Mouse (Mus musculus) midbrain, embryonic 11.5 days (tissue): Measurements from ENCODE around the gene Fam193b. TPM values are rescaled to one million over a fixed set of nuclear protein-coding genes. Genes with fewer than 3 reads are reported as not detected.

ENCODE experiments used
- ATAC-seq: fragments of 200-750 bp; cut with Nextera tagmentation; 2 replicates; pipeline ENCODE4 v1.8.0; 2017; ENCODE audit warnings: moderate TSS enrichment, moderate library complexity; ENCODE audit not compliant: low FRiP score
- DNase-seq: peaks from one replicate; pipeline ENCODE4 v3.0.0; 2015; ENCODE audit warnings: low spot score; ENCODE audit errors: missing footprints
- H3K27ac ChIP-seq: fragments of 300-500 bp; sonication (generic); 2 replicates; pipeline ENCODE4 v1.5.1; 2014; ENCODE audit warnings: low read depth, low read length
- H3K27me3 ChIP-seq: fragments of 300-500 bp; sonication (generic); 2 replicates; pipeline ENCODE4 v1.6.1; 2014; ENCODE audit warnings: mild to moderate bottlenecking, low read length, moderate library complexity, mixed read lengths; ENCODE audit not compliant: control insufficient read depth, insufficient read depth
- H3K36me3 ChIP-seq: fragments of 300-500 bp; sonication (generic); 2 replicates; pipeline ENCODE4 v1.6.1; 2014; ENCODE audit warnings: mild to moderate bottlenecking, low read length, moderate library complexity, mixed read lengths; ENCODE audit not compliant: control insufficient read depth, insufficient read depth
- H3K4me1 ChIP-seq: fragments of 300-500 bp; sonication (generic); 2 replicates; pipeline ENCODE4 v1.6.1; 2014; ENCODE audit warnings: low read length; ENCODE audit not compliant: control insufficient read depth, insufficient read depth
- H3K4me2 ChIP-seq: fragments of 300-500 bp; sonication (generic); 2 replicates; pipeline ENCODE4 v1.6.1; 2014; ENCODE audit warnings: mild to moderate bottlenecking, moderate library complexity
- H3K4me3 ChIP-seq: fragments of 300-500 bp; sonication (generic); 2 replicates; pipeline ENCODE4 v1.5.1; 2014; ENCODE audit warnings: low read depth, low read length
- H3K9ac ChIP-seq: fragments of 300-500 bp; sonication (generic); 2 replicates; pipeline ENCODE4 v1.6.1; 2014; ENCODE audit warnings: low read length
- H3K9me3 ChIP-seq: fragments of 300-500 bp; sonication (generic); 2 replicates; pipeline ENCODE4 v1.6.1; 2016; ENCODE audit warnings: low read length; ENCODE audit not compliant: control insufficient read depth
- WGBS: fragments of 180-500 bp; shearing (Covaris S2); extraction: QIAGEN DNeasy Blood & Tissue Kit; methylation state at CpG from one replicate; pipeline ENCODE4 v1.1.7; 2014; 5-methylcytosine and 5-hydroxymethylcytosine counted together
- polyA plus RNA-seq: library from polyadenylated mRNA; unstranded; fragments of >200 nt; fragmentation: Nextera tagmentation; extraction: Ambion mirVana; gene quantifications from 2 replicates; pipeline ENCODE4 v1.2.1, GENCODE M21; 2014

The Fam193b gene
- polyA plus RNA-seq, 1 experiment from 2014 or later = 39.9 TPM

GRCm38 (mm10) chr13:55512379-55513031 is 58.4 kb downstream of the Fam193b start:
- Histone ChIP-seq H3K4me3 (peak overlapping the region; percentile 78), H3K27ac (no peak overlapping the region), H3K9me3 (no peaks in the 10 kb centered on the region), H3K4me2 (peak overlapping the region; percentile 86), H3K27me3 (no peaks in the 10 kb centered on the region), H3K9ac (peak overlapping the region; percentile 80), H3K4me1 (peaks cover 27% of the 10 kb centered on the region), H3K36me3 (peaks cover 4% of the 10 kb centered on the region; the same call in 1 of the 2 replicates)
- DNase-seq = peak; percentile 92
- peak; percentile 57 for ATAC-seq
- 5% methylated on average over 24 of the region's 25 CpGs for WGBS

GRCm38 (mm10) chr13:55511492-55511861 is 59.4 kb downstream of the Fam193b start:
- peaks cover 9% of the 10 kb centered on the region for H3K36me3 ChIP-seq
- no peaks in the 10 kb centered on the region for H3K27me3 ChIP-seq
- peak overlapping the region; percentile 86 for H3K4me2 ChIP-seq
- H3K9me3 ChIP-seq = no peaks in the 10 kb centered on the region
- WGBS = 30% methylated on average over 5 of the region's 5 CpGs
- ATAC-seq = no peak
- peak; percentile 87 for DNase-seq
- peak overlapping the region; percentile 53; the same call in 1 of the 2 replicates for H3K27ac ChIP-seq
- no peak overlapping the region for H3K4me3 ChIP-seq
- H3K4me1 ChIP-seq = peaks cover 27% of the 10 kb centered on the region
- peak overlapping the region; percentile 29; the same call in 1 of the 2 replicates for H3K9ac ChIP-seq

GRCm38 (mm10) chr13:55510668-55511491 is 60.0 kb downstream of the Fam193b start:
- peak overlapping the region; percentile 29 for H3K9ac ChIP-seq
- H3K27me3 ChIP-seq = no peaks in the 10 kb centered on the region
- DNase-seq (peak; percentile 92), ATAC-seq (peak; percentile 59)
- peak overlapping the region; percentile 86 for H3K4me2 ChIP-seq
- peaks cover 9% of the 10 kb centered on the region for H3K36me3 ChIP-seq
- H3K9me3 ChIP-seq = no peaks in the 10 kb centered on the region
- WGBS = 15% methylated on average over 6 of the region's 6 CpGs
- peak overlapping the region; percentile 53 for H3K27ac ChIP-seq
- H3K4me3 ChIP-seq = no peak overlapping the region
- H3K4me1 ChIP-seq = peaks cover 27% of the 10 kb centered on the region

- Histone ChIP-seq H3K27ac (peak overlapping the region; percentile 53; the same call in 1 of the 2 replicates), H3K4me2 (peak overlapping the region; percentile 86), H3K4me3 (no peak overlapping the region), H3K9ac (peak overlapping the region; percentile 21; the same call in 1 of the 2 replicates), H3K27me3 (no peaks in the 10 kb centered on the region), H3K4me1 (peaks cover 27% of the 10 kb centered on the region), H3K36me3 (peaks cover 9% of the 10 kb centered on the region), H3K9me3 (no peaks in the 10 kb centered on the region)
- WGBS = 44% methylated on average over 3 of the region's 3 CpGs
- ATAC-seq = peak; percentile 1; the same call in 1 of the 2 replicates
- no peak for DNase-seq
These were observed 60.6 kb downstream of the Fam193b start for GRCm38 (mm10) chr13:55510332-55510667.

DNA sequence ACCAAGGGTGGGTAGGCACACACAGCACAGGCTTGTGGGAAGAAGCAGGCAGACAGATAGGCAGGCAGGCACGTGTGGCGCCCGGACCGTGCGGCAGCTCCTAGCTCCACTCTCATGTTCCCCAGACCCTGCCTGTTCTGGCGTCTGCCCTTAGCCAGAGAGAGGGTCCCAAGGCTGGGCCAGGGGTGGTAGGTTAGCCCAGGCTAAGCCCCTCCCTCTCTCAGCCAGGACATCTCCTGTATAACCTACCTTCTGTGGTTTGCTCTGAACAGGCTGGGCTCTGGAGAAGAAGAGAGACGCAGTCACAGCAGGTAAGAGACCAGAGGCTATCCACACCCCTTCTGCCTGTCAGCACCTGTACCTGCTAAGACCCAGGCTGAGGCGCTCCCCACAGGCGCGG is 62.4 kb downstream of the Fam193b start:
- Histone ChIP-seq H3K4me3 (no peak overlapping the region), H3K36me3 (peaks cover 13% of the 10 kb centered on the region), H3K27me3 (no peaks in the 10 kb centered on the region), H3K4me1 (peaks cover 25% of the 10 kb centered on the region), H3K9me3 (no peaks in the 10 kb centered on the region), H3K27ac (no peak overlapping the region), H3K4me2 (no peak overlapping the region), H3K9ac (no peak overlapping the region)
- ATAC-seq (no peak), DNase-seq (no peak)
- 93% methylated on average over 10 of the region's 10 CpGs for WGBS

DNA sequence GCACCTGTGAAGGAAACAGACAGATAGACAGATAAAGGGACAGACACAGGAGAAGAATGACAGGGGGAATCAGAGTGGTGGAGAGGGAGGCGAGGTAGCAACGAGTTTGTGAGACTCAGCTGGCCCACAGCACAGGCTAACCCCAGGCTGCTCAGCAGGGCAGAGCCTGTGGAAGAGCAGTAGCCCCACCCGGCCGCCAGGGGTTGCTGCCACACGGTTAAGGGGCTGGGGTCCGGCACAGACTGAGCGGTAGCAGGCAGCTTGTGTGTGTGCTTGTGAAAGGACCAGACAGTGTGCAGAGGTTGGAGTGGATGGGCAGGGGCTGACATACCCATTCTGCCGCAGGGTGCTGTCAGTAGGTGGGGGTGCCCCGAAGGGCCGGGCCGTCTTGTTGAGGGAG is 63.0 kb downstream of the Fam193b start:
- H3K4me2 ChIP-seq = no peak overlapping the region

GRCm38 (mm10) chr13:55506697-55507096 is 64.2 kb downstream of the Fam193b start:
- DNase-seq (no peak), ATAC-seq (no peak)
- Histone ChIP-seq H3K27me3 (no peaks in the 10 kb centered on the region), H3K36me3 (peaks cover 16% of the 10 kb centered on the region), H3K9me3 (no peaks in the 10 kb centered on the region), H3K4me1 (peaks cover 15% of the 10 kb centered on the region), H3K4me2 (no peak overlapping the region), H3K9ac (no peak overlapping the region), H3K27ac (no peak overlapping the region), H3K4me3 (no peak overlapping the region)
- WGBS = 95% methylated on average over 10 of the region's 10 CpGs

More for the DNA sequence above, 63.0 kb downstream of the Fam193b start:
- H3K27me3 ChIP-seq = no peaks in the 10 kb centered on the region
- ATAC-seq (no peak), DNase-seq (no peak)
- 58% methylated on average over 11 of the region's 11 CpGs for WGBS
- no peak overlapping the region for H3K27ac ChIP-seq
- H3K4me3 ChIP-seq = no peak overlapping the region
- no peak overlapping the region for H3K9ac ChIP-seq
- H3K36me3 ChIP-seq = peaks cover 16% of the 10 kb centered on the region
- no peaks in the 10 kb centered on the region for H3K9me3 ChIP-seq
- peaks cover 25% of the 10 kb centered on the region for H3K4me1 ChIP-seq

DNA sequence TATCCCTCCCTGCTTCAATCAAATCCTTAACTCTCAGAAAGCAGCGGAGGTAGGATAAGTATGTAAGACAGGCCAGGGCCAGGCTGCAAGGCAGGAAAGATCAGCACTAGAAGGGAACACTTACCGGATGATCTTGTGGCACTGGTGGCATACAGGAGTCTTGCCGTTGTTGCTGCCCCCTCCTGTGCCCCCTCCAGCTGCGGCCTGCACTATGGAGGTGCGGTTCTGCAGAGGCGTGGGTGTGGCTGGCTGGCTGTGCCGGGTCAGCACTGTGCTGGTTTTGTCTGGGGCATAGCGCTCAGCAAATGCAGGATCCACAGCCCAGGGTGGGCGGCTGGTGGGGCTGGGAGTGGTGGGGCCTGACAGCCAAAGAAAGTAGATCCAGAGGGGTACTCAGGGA is 65.1 kb downstream of the Fam193b start:
- no peaks in the 10 kb centered on the region for H3K27me3 ChIP-seq
- H3K4me2 ChIP-seq = no peak overlapping the region
- H3K9ac ChIP-seq = no peak overlapping the region
- H3K27ac ChIP-seq = no peak overlapping the region
- H3K36me3 ChIP-seq = peaks cover 16% of the 10 kb centered on the region
- no peak for ATAC-seq
- no peak for DNase-seq
- H3K4me1 ChIP-seq = peaks cover 6% of the 10 kb centered on the region
- no peaks in the 10 kb centered on the region for H3K9me3 ChIP-seq
- WGBS = 94% methylated on average over 9 of the region's 9 CpGs
- no peak overlapping the region for H3K4me3 ChIP-seq

DNA sequence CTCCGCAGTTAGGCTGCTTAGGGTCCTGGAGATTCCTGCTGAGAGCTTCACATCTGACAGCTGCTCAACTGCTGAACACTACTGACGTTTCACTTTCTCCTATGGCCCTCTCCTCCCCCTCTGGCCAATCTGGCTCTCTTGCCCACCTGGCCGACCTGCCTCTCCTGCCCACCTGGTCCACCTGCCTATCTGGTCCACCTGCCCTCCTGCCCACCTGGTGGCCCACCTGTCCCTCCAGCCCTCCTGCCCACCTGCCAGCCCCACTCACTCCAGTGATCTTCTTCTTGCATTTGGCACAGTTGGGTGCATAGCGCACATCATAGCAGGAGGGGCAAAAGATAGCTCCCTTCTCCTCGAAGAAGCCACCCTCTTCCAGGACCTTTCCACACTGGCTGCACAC is 66.5 kb downstream of the Fam193b start:
- Histone ChIP-seq H3K27me3 (no peaks in the 10 kb centered on the region), H3K4me3 (no peak overlapping the region), H3K4me1 (no peaks in the 10 kb centered on the region), H3K27ac (no peak overlapping the region), H3K4me2 (no peak overlapping the region), H3K36me3 (peaks cover 16% of the 10 kb centered on the region), H3K9me3 (no peaks in the 10 kb centered on the region), H3K9ac (no peak overlapping the region)
- 89% methylated on average over 5 of the region's 5 CpGs for WGBS
- no peak for DNase-seq
- ATAC-seq = no peak
